Mouse (Mus musculus): ENCODE measurements around the gene Cdc42se2. TPM values are rescaled to one million over a fixed set of nuclear protein-coding genes. Genes with fewer than 3 reads are reported as not detected.

Gene Cdc42se2
- polyA plus RNA-seq, 1 experiment from 2014 or later, result 98.6 TPM

DNA sequence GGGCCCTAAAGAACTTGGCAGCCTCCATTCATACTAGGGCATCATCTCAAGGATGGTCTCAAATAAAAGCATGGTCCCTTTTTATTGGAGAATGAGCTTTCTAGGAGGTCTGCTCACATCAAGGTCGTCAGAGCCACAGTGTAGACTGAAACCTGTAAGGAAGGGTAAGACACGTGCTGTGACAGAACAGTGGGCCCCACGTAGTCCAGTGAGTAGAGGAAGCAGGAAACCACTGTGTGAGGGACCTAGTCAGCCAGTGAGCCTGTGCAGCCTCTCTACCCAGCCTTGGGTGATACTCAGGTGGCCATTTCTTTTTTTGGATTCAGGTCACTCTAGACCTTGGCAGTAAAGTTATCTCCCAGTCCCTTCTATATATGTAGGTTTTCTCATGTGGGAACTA, 87.5 kb downstream of the Cdc42se2 start:
- no peak overlapping the region for H3K9ac ChIP-seq (replicated peaks; ENCODE audit: low read length)
- H3K36me3 ChIP-seq (ENCODE audit: insufficient read depth, low read length), result peaks cover 15% of the 10 kb centered on the region
- H3K27ac ChIP-seq (ENCODE audit: low read length), result no peak overlapping the region
- no peak overlapping the region for H3K4me2 ChIP-seq (replicated peaks; ENCODE audit: low read depth, low read length)
- no peaks in the 10 kb centered on the region for H3K9me3 ChIP-seq (ENCODE audit: low read length)
- H3K4me3 ChIP-seq (ENCODE audit: low read length), result no peak overlapping the region
- no peak for ATAC-seq (ENCODE audit: low FRiP score, low TSS enrichment)
- WGBS, result 80% methylated on average over 3 of the region's 3 CpGs
- 0 out of 2 replicates have a peak, but pooled peaks cover 3% of the 10 kb centered on the region for H3K4me1 ChIP-seq (ENCODE audit: insufficient read depth, low read length)
- H3K27me3 ChIP-seq (ENCODE audit: insufficient read depth, low read length), result no peaks in the 10 kb centered on the region

GRCm38 (mm10) chr11:54698636-54699035, 88.8 kb downstream of the Cdc42se2 start:
- no peaks in the 10 kb centered on the region for H3K9me3 ChIP-seq (ENCODE audit: low read length)
- no peak for ATAC-seq (ENCODE audit: low FRiP score, low TSS enrichment)
- WGBS, result 93% methylated on average over 7 of the region's 7 CpGs

GRCm38 (mm10) chr11:54697611-54698010, 89.9 kb downstream of the Cdc42se2 start:
- no peak for ATAC-seq (ENCODE audit: low FRiP score, low TSS enrichment)
- no peaks in the 10 kb centered on the region for H3K27me3 ChIP-seq (ENCODE audit: insufficient read depth, low read length)
- no peak overlapping the region for H3K4me3 ChIP-seq (ENCODE audit: low read length)
- no peaks in the 10 kb centered on the region for H3K9me3 ChIP-seq (ENCODE audit: low read length)
- no peak overlapping the region for H3K4me2 ChIP-seq (replicated peaks; ENCODE audit: low read depth, low read length)
- 0 out of 2 replicates have a peak, but pooled peaks cover 3% of the 10 kb centered on the region for H3K4me1 ChIP-seq (ENCODE audit: insufficient read depth, low read length)
- H3K9ac ChIP-seq (replicated peaks; ENCODE audit: low read length), result no peak overlapping the region
- peaks cover 22% of the 10 kb centered on the region for H3K36me3 ChIP-seq (ENCODE audit: insufficient read depth, low read length)
- no peak overlapping the region for H3K27ac ChIP-seq (ENCODE audit: low read length)
- 76% methylated on average over 5 of the region's 5 CpGs for WGBS

More at GRCm38 (mm10) chr11:54698636-54699035, 88.8 kb downstream of the Cdc42se2 start:
- Histone ChIP-seq H3K36me3 (ENCODE audit: insufficient read depth, low read length) (peaks cover 20% of the 10 kb centered on the region), H3K27ac (ENCODE audit: low read length) (no peak overlapping the region), H3K4me3 (ENCODE audit: low read length) (no peak overlapping the region), H3K27me3 (ENCODE audit: insufficient read depth, low read length) (no peaks in the 10 kb centered on the region), H3K9ac (replicated peaks; ENCODE audit: low read length) (no peak overlapping the region), H3K4me1 (ENCODE audit: insufficient read depth, low read length) (0 out of 2 replicates have a peak, but pooled peaks cover 3% of the 10 kb centered on the region), H3K4me2 (replicated peaks; ENCODE audit: low read depth, low read length) (no peak overlapping the region)

DNA sequence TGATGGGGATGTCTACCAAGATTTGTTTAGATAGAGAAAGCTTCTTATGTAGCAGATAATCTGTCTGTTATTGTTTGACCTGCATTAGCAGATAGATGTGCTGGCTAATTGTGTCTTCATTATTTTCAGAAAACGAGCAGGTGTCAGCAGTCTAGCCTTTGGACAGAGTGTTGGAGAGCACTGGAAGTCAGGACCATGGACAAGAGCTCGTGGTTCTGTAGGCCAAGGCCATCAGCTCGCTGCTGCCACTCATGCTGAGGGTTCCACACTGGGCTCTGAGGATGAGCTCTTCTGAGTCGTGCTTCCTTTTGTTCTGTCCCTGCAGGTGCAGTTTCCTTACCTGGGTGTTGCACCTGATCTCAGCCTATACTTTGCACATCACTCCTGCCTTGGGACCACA, 91.5 kb downstream of the Cdc42se2 start:
- H3K9ac ChIP-seq (replicated peaks; ENCODE audit: low read length), result no peak overlapping the region
- ATAC-seq (ENCODE audit: low FRiP score, low TSS enrichment), result no peak
- H3K4me3 ChIP-seq (ENCODE audit: low read length), result no peak overlapping the region
- H3K27ac ChIP-seq (ENCODE audit: low read length), result no peak overlapping the region
- H3K4me2 ChIP-seq (replicated peaks; ENCODE audit: low read depth, low read length), result no peak overlapping the region
- H3K27me3 ChIP-seq (ENCODE audit: insufficient read depth, low read length), result no peaks in the 10 kb centered on the region
- 67% methylated on average over 4 of the region's 4 CpGs for WGBS
- peaks cover 32% of the 10 kb centered on the region for H3K36me3 ChIP-seq (ENCODE audit: insufficient read depth, low read length)
- 0 out of 2 replicates have a peak, but pooled peaks cover 3% of the 10 kb centered on the region for H3K4me1 ChIP-seq (ENCODE audit: insufficient read depth, low read length)
- no peaks in the 10 kb centered on the region for H3K9me3 ChIP-seq (ENCODE audit: low read length)

DNA sequence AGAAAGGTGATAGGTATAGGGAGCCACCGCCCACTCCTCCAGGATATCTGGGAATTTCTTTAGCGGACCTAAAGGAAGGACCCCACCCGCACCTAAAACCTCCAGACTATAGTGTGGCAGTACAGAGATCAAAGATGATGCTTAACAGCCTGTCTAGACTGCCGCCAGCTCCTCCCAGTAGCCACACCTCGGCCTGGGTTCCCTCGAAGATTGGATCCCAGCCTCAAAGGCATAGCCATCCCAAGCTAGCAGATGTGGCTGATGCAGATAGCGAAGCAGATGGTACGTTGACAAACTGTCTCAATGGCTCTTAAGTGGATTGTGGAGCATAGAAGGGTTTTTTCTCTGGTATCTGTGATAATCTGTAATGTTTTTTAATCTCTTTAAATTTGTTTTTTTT, 93.2 kb downstream of the Cdc42se2 start:
- no peaks in the 10 kb centered on the region for H3K27me3 ChIP-seq (ENCODE audit: insufficient read depth, low read length)
- no peak overlapping the region for H3K4me3 ChIP-seq (ENCODE audit: low read length)
- 0 out of 2 replicates have a peak, but pooled peaks cover 3% of the 10 kb centered on the region for H3K4me1 ChIP-seq (ENCODE audit: insufficient read depth, low read length)
- H3K9ac ChIP-seq (replicated peaks; ENCODE audit: low read length), result no peak overlapping the region
- no peak overlapping the region for H3K4me2 ChIP-seq (replicated peaks; ENCODE audit: low read depth, low read length)
- no peak overlapping the region for H3K27ac ChIP-seq (ENCODE audit: low read length)
- H3K36me3 ChIP-seq (ENCODE audit: insufficient read depth, low read length), result peaks cover 31% of the 10 kb centered on the region
- ATAC-seq (ENCODE audit: low FRiP score, low TSS enrichment), result no peak
- WGBS, result 51% methylated on average over 8 of the region's 8 CpGs
- H3K9me3 ChIP-seq (ENCODE audit: low read length), result no peaks in the 10 kb centered on the region

DNA sequence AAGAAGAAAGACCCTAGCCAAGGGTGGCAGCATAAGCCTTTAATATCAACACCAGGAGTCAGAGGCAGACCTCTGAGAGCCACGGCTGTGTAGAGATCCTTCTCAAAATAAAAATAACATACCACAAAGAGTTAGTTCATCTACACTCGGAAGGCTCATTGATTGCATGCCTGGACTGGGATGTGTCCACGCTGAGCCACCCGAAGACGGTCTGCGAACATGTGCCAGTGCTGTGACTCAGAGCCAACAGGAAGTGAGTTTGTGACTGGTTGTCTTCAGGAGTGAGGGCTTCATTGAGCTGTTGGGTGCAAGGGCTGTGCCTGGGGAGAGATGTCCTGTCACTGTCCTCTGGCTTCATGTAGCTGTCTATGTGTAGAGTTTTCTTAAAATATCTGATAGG, 93.8 kb downstream of the Cdc42se2 start:
- Histone ChIP-seq H3K9ac (replicated peaks; ENCODE audit: low read length) (no peak overlapping the region), H3K27ac (ENCODE audit: low read length) (no peak overlapping the region), H3K4me1 (ENCODE audit: insufficient read depth, low read length) (0 out of 2 replicates have a peak, but pooled peaks cover 3% of the 10 kb centered on the region), H3K4me2 (replicated peaks; ENCODE audit: low read depth, low read length) (no peak overlapping the region), H3K9me3 (ENCODE audit: low read length) (no peaks in the 10 kb centered on the region), H3K36me3 (ENCODE audit: insufficient read depth, low read length) (peaks cover 31% of the 10 kb centered on the region), H3K4me3 (ENCODE audit: low read length) (no peak overlapping the region), H3K27me3 (ENCODE audit: insufficient read depth, low read length) (no peaks in the 10 kb centered on the region)
- WGBS, result 83% methylated on average over 6 of the region's 6 CpGs
- ATAC-seq (ENCODE audit: low FRiP score, low TSS enrichment), result no peak

DNA sequence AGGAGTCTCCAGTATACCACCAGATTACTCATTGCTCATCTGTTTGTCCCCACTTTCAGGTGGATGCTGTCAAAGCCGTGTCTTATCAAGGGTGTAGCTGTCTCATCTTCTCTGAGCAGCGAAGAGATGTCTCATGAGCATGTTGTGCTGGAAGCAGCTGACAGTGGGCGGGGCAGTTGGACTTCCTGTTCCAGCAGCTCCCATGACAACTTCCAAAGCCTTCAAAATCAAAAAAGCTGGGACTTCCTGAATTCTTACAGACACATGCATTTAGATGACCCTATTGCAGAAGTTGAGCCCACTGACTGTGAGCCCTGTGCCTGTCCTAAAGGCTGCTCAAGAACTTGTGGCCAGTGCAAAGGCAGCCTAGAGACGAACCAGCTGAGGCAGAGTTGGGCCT, 96.3 kb downstream of the Cdc42se2 start:
- Histone ChIP-seq H3K4me3 (ENCODE audit: low read length) (no peak overlapping the region), H3K9ac (replicated peaks; ENCODE audit: low read length) (no peak overlapping the region), H3K4me1 (ENCODE audit: insufficient read depth, low read length) (no peaks in the 10 kb centered on the region), H3K27ac (ENCODE audit: low read length) (no peak overlapping the region), H3K9me3 (ENCODE audit: low read length) (no peaks in the 10 kb centered on the region), H3K36me3 (ENCODE audit: insufficient read depth, low read length) (peaks cover 23% of the 10 kb centered on the region), H3K27me3 (ENCODE audit: insufficient read depth, low read length) (no peaks in the 10 kb centered on the region), H3K4me2 (replicated peaks; ENCODE audit: low read depth, low read length) (no peak overlapping the region)
- 77% methylated on average over 4 of the region's 4 CpGs for WGBS
- no peak for ATAC-seq (ENCODE audit: low FRiP score, low TSS enrichment)

GRCm38 (mm10) chr11:54690171-54690570, 97.3 kb downstream of the Cdc42se2 start:
- no peaks in the 10 kb centered on the region for H3K27me3 ChIP-seq (ENCODE audit: insufficient read depth, low read length)
- H3K36me3 ChIP-seq (ENCODE audit: insufficient read depth, low read length), result peaks cover 24% of the 10 kb centered on the region
- H3K27ac ChIP-seq (ENCODE audit: low read length), result no peak overlapping the region
- no peak overlapping the region for H3K4me3 ChIP-seq (ENCODE audit: low read length)
- no peak overlapping the region for H3K9ac ChIP-seq (replicated peaks; ENCODE audit: low read length)
- no peaks in the 10 kb centered on the region for H3K4me1 ChIP-seq (ENCODE audit: insufficient read depth, low read length)
- H3K4me2 ChIP-seq (replicated peaks; ENCODE audit: low read depth, low read length), result no peak overlapping the region
- 79% methylated on average over 4 of the region's 4 CpGs for WGBS
- ATAC-seq (ENCODE audit: low FRiP score, low TSS enrichment), result no peak
- H3K9me3 ChIP-seq (ENCODE audit: low read length), result no peaks in the 10 kb centered on the region

- Histone ChIP-seq H3K4me1 (ENCODE audit: insufficient read depth, low read length) (no peaks in the 10 kb centered on the region), H3K4me3 (ENCODE audit: low read length) (no peak overlapping the region), H3K27me3 (ENCODE audit: insufficient read depth, low read length) (no peaks in the 10 kb centered on the region), H3K36me3 (ENCODE audit: insufficient read depth, low read length) (peaks cover 18% of the 10 kb centered on the region), H3K27ac (ENCODE audit: low read length) (no peak overlapping the region), H3K9ac (replicated peaks; ENCODE audit: low read length) (no peak overlapping the region), H3K4me2 (replicated peaks; ENCODE audit: low read depth, low read length) (no peak overlapping the region), H3K9me3 (ENCODE audit: low read length) (no peaks in the 10 kb centered on the region)
- WGBS, result 86% methylated on average over 2 of the region's 2 CpGs
- no peak for ATAC-seq (ENCODE audit: low FRiP score, low TSS enrichment)
Observed at GRCm38 (mm10) chr11:54684831-54685230, 102.6 kb downstream of the Cdc42se2 start.

DNA sequence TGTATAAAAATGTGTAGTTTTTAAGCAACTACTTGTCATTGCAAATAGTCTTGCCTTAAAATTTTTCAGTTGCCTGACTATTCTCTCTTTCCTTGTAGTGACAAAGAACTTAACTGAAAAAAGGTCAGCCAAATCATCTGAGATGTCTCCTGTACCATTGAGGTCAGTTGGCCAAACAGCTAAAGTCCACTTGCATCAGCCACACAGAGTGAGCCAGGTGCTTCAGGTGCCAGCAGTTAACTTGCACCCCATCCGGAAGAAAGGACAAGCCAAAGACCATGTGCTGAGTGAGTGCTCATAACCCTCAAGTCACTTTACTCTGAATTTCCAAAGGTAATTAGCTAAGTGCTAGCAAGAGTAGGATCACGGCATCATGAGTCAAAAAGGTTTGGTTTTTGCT, 108.3 kb downstream of the Cdc42se2 start:
- Histone ChIP-seq H3K27ac (ENCODE audit: low read length) (no peak overlapping the region), H3K4me1 (ENCODE audit: insufficient read depth, low read length) (no peaks in the 10 kb centered on the region), H3K4me3 (ENCODE audit: low read length) (no peak overlapping the region), H3K4me2 (replicated peaks; ENCODE audit: low read depth, low read length) (no peak overlapping the region), H3K9ac (replicated peaks; ENCODE audit: low read length) (no peak overlapping the region), H3K27me3 (ENCODE audit: insufficient read depth, low read length) (no peaks in the 10 kb centered on the region), H3K36me3 (ENCODE audit: insufficient read depth, low read length) (peaks cover 27% of the 10 kb centered on the region), H3K9me3 (ENCODE audit: low read length) (no peaks in the 10 kb centered on the region)
- no peak for ATAC-seq (ENCODE audit: low FRiP score, low TSS enrichment)
- 93% methylated on average over 2 of the region's 2 CpGs for WGBS
